Mouse (Mus musculus) kidney, postnatal 0 days (tissue): ENCODE results near the gene Vill. TPM values are rescaled to one million over a fixed set of nuclear protein-coding genes. Genes with fewer than 3 reads are reported as not detected.

Experiments used
- ATAC-seq: fragments of 200-750 bp; cut with Nextera tagmentation; replicated peaks from 2 replicates; pipeline ENCODE4 v1.8.0; 2017; ENCODE audit warnings: low read depth, moderate number of reproducible peaks, moderate TSS enrichment, moderate library complexity; ENCODE audit not compliant: low FRiP score
- DNase-seq: peaks from one replicate; pipeline ENCODE4 v3.0.0-alpha.2; 2016; ENCODE audit warnings: low spot score
- H3K27ac ChIP-seq: fragments of 300-500 bp; sonication (generic); 2 replicates; pipeline ENCODE4 v1.5.1; 2014; ENCODE audit warnings: mild to moderate bottlenecking
- H3K27me3 ChIP-seq: fragments of 300-500 bp; sonication (generic); 2 replicates; pipeline ENCODE4 v1.6.1; 2014; ENCODE audit warnings: low read length, mixed read lengths; ENCODE audit not compliant: insufficient read depth
- H3K36me3 ChIP-seq: fragments of 300-500 bp; sonication (generic); 2 replicates; pipeline ENCODE4 v1.6.1; 2014; ENCODE audit warnings: low read length, mixed read lengths; ENCODE audit not compliant: insufficient read depth
- H3K4me1 ChIP-seq: fragments of 300-500 bp; sonication (generic); replicated peaks from 2 replicates; pipeline ENCODE4 v1.6.1; 2014; ENCODE audit warnings: antibody characterized with exemption, low read length, mixed read lengths; ENCODE audit not compliant: insufficient read depth
- H3K4me2 ChIP-seq: fragments of 300-500 bp; sonication (generic); 2 replicates; pipeline ENCODE4 v1.6.1; 2014; ENCODE audit warnings: mild to moderate bottlenecking, low read length, moderate library complexity, mixed read lengths
- H3K4me3 ChIP-seq: fragments of 300-500 bp; sonication (generic); replicated peaks from 2 replicates; pipeline ENCODE4 v1.5.1; 2014; ENCODE audit warnings: low read depth, low read length
- H3K9ac ChIP-seq: fragments of 300-500 bp; sonication (generic); 2 replicates; pipeline ENCODE4 v1.6.1; 2014; ENCODE audit warnings: low read depth, low read length
- H3K9me3 ChIP-seq: fragments of 300-500 bp; sonication (generic); replicated peaks from 2 replicates; pipeline ENCODE4 v1.6.1; 2016; ENCODE audit warnings: low read length, inconsistent platforms, mixed read lengths
- CTCF ChIP-seq: IDR thresholded peaks from 2 replicates; pipeline ENCODE4 v1.5.1; 2016; ENCODE audit warnings: antibody characterized with exemption, low read depth, mild to moderate bottlenecking, moderate library complexity
- WGBS: fragments of 180-500 bp; shearing (Covaris S2); extraction: QIAGEN DNeasy Blood & Tissue Kit; methylation state at CpG from one replicate; pipeline ENCODE4 v1.1.7; 2014; 5-methylcytosine and 5-hydroxymethylcytosine counted together
- polyA plus RNA-seq: library from polyadenylated mRNA; unstranded; fragments of >200 nt; fragmentation: Nextera tagmentation; extraction: Ambion mirVana; gene quantifications from 2 replicates; pipeline ENCODE4 v1.2.1, GENCODE M21; 2015

Gene Vill
- polyA plus RNA-seq, 1 experiment from 2014 or later = 38.8 TPM

DNA sequence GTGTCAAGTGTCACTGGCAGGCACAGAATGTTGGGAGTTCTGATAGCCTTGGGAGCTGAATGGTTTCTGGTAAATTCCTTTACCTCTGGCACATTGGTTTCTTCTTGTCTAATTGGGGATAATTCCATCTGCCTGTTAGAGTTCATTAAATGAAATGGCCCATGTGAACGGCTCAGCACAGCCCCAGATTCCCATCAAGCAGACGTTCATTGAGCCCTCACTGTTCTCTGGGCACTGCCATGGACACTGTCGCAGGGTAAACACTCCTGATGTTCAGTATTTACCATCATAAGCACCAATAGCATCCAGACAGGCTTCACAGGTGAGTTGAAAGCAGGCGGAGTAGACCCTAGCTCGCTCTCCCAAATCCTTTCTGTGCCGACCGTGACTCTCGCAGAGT, 18.5 kb upstream of the Vill start:
- H3K27me3 ChIP-seq = no peaks in the 10 kb centered on the region
- H3K9me3 ChIP-seq = no peaks in the 10 kb centered on the region
- no peak overlapping the region for H3K4me2 ChIP-seq
- 72% methylated on average over 8 of the region's 8 CpGs for WGBS
- H3K4me3 ChIP-seq = no peak overlapping the region
- no peak for TF ChIP-seq CTCF
- peaks cover 6% of the 10 kb centered on the region; the same call in 1 of the 2 replicates for H3K4me1 ChIP-seq
- no peak for ATAC-seq
- H3K9ac ChIP-seq = no peak overlapping the region
- H3K27ac ChIP-seq = no peak overlapping the region
- peaks cover 23% of the 10 kb centered on the region for H3K36me3 ChIP-seq
- no peak for DNase-seq

DNA sequence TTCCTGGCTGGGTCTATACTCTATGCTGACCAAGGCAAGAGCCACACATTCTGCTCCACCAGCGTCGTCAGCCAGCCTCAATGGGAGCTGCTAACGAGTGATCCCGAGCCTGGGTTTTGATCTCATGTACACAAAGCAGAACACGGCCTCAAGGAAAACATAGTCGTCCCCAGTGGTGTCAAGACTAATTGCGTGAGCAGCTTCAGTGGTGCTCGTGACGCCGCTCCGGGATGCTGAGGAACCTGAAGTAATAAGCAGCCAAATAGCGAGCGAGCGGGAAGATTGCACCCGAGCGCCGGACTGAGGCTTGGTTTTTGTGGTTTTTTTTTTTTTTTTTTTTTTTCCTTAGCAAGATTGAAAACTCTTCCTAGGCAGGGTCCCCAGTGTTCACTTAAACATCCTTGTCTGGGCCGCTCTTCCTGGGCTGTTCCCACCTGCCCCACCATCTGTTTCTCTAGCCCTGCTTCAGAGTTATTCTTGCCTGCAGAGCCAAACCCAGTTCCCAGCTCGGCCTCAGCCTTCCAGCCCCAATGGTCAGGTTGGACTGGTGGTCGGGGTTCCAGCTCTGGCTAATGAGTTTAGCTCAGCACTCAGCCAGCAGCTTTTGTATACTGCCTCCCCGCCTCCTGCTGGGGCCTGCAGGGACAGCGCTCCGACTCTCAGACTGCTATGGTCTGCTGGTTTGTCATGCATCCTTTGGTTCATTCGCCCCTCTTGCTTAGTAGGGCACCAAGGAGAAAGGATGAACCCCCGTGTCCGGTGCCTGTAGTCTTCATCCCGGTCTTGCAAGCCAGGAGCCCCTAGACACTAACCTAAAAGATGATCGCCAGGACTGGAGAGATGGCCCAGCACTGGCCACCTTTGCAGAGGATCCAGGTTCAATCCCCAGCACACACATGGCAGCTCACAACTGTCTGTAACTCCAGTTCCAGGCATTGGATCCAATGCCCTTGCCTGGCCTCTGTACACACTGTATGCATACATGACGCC, 17.6 kb upstream of the Vill start:
- peaks cover 23% of the 10 kb centered on the region for H3K36me3 ChIP-seq
- H3K9me3 ChIP-seq = no peaks in the 10 kb centered on the region

DNA sequence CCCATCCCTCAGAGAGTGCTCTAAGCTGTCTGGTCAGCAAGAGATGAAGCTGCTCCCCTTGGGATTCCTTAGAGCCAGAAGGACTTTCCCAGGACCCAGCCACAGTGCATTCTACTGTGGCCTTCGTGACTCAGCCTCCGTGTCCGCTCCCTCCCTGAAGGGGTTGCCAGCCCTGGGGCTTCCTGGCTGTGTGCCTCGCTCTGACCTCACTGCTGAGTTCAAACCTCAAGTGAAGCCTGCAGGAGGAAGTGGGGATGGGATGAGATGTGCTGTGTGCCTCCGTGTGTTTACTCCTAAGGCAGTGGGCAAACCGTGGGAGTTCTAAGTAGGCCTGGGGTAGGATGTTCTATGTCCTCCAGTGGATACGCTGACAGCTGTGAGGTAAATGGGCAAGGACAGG, 16.7 kb upstream of the Vill start:
- TF ChIP-seq CTCF = no peak
- H3K27me3 ChIP-seq = no peaks in the 10 kb centered on the region
- ATAC-seq = no peak
- no peak overlapping the region for H3K4me3 ChIP-seq
- no peaks in the 10 kb centered on the region for H3K9me3 ChIP-seq
- no peak overlapping the region for H3K9ac ChIP-seq
- no peak overlapping the region for H3K27ac ChIP-seq
- peaks cover 6% of the 10 kb centered on the region; the same call in 1 of the 2 replicates for H3K4me1 ChIP-seq
- no peak for DNase-seq
- WGBS = 48% methylated on average over 7 of the region's 7 CpGs
- no peak overlapping the region for H3K4me2 ChIP-seq
- H3K36me3 ChIP-seq = peaks cover 28% of the 10 kb centered on the region

More for the DNA sequence above, 17.6 kb upstream of the Vill start:
- TF ChIP-seq CTCF = no peak
- no peak overlapping the region for H3K4me3 ChIP-seq
- DNase-seq = no peak
- no peak overlapping the region for H3K4me2 ChIP-seq
- H3K4me1 ChIP-seq = peaks cover 6% of the 10 kb centered on the region; the same call in 1 of the 2 replicates
- 74% methylated on average over 29 of the region's 29 CpGs for WGBS
- no peaks in the 10 kb centered on the region for H3K27me3 ChIP-seq
- no peak overlapping the region for H3K27ac ChIP-seq
- H3K9ac ChIP-seq = no peak overlapping the region
- no peak for ATAC-seq

DNA sequence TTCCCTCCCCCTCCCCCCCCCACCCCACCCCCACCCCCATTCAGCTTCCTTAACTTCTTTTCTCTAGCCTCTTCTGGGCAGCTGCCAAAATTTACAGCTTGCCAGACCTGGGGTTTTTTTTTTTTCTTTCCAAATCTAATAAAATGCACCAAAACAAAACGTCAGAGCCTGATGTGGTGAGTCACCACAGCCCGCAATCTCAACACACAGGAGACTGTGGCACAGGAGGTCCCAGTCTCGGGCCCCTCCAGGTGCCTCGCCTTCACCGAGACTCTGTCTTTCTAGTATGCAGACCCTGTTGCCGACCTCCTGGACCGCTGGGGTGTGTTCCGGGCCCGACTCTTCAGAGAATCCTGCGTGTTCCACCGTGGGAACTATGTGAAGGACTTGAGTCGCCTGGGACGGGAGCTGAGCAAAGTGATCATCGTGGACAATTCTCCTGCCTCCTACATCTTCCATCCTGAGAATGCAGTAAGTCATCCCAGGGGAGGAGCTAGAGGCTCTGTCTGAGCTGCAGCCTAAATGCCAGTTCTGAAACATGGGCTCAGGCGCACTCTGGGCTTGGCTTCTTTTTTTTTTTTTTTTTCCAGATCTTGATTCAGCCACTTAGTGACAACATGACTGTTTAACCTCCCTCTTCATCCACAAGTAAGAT, 15.4 kb upstream of the Vill start:
- Histone ChIP-seq H3K4me1 (peaks cover 3% of the 10 kb centered on the region; the same call in 1 of the 2 replicates), H3K9ac (no peak overlapping the region), H3K4me3 (no peak overlapping the region), H3K36me3 (peaks cover 31% of the 10 kb centered on the region), H3K27ac (peak overlapping the region; percentile 25; the same call in 1 of the 2 replicates), H3K4me2 (no peak overlapping the region), H3K27me3 (no peaks in the 10 kb centered on the region), H3K9me3 (no peaks in the 10 kb centered on the region)
- TF ChIP-seq CTCF = no peak
- DNase-seq (peak; percentile 41), ATAC-seq (no peak)
- WGBS = 66% methylated on average over 15 of the region's 15 CpGs

DNA sequence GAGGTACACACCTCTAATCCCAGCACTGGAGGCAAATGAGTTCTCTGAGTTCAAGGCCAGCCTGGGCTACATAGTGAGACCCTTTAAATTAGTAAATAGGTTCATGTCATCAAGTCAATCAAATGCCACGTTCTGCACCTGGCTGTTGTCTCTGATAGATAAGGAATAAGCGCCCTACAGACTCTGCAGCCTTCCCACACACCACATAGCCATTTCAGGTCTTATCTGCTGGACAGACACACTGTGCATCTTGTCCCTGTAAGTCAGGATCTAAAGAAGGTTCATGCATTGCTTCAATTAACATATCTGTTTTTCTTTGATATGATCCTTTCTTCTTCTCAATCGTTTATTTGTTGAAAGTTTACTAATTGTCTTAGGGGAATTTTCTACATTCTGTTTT, 14.0 kb upstream of the Vill start:
- no peaks in the 10 kb centered on the region for H3K27me3 ChIP-seq
- H3K9me3 ChIP-seq = no peaks in the 10 kb centered on the region
- no peak overlapping the region for H3K27ac ChIP-seq
- WGBS = 91% methylated on average over 3 of the region's 3 CpGs
- no peak overlapping the region for H3K4me2 ChIP-seq
- DNase-seq = no peak
- no peak overlapping the region for H3K4me3 ChIP-seq
- H3K4me1 ChIP-seq = 0 out of 2 replicates have a peak, but pooled peaks cover 2% of the 10 kb centered on the region
- no peak for ATAC-seq
- TF ChIP-seq CTCF = no peak
- H3K9ac ChIP-seq = no peak overlapping the region
- peaks cover 29% of the 10 kb centered on the region for H3K36me3 ChIP-seq

DNA sequence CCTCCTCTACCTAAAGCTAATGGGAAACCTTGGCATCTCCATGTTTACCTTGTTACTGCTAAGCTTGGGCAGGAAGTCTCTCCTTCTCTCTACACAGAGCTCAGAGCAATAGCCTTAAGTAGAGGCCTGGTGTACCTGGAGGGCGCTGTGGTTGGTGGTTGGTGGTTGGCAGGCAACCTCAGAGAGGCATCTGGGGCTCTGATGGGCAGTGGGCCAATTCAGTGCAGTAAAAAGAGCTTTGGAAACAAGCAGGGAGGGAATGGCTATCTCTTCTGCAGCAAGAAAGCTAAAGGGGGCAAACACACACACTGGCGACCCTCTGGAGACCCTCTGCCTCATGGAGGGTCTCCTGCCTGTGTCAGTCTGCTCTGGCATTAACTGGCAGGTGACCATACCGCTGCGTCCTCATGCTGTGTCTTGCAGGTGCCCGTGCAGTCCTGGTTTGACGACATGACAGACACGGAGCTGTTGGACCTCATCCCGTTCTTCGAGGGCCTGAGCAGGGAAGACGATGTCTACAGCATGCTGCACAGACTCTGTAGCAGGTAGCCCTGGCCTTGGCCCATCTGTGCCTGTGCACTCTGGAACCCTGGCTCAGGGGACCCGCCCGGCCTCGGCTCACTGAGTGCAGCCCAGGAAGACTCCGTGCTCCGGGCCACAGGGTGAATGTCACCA, 12.3 kb upstream of the Vill start:
- WGBS = 88% methylated on average over 15 of the region's 15 CpGs

More for the DNA sequence above, 12.3 kb upstream of the Vill start:
- 0 out of 2 replicates have a peak, but pooled peaks cover 2% of the 10 kb centered on the region for H3K4me1 ChIP-seq
- no peaks in the 10 kb centered on the region for H3K27me3 ChIP-seq
- H3K4me3 ChIP-seq = no peak overlapping the region
- DNase-seq (no peak), ATAC-seq (no peak)
- no peak overlapping the region for H3K27ac ChIP-seq
- no peak for TF ChIP-seq CTCF
- H3K9me3 ChIP-seq = no peaks in the 10 kb centered on the region
- no peak overlapping the region for H3K4me2 ChIP-seq
- H3K36me3 ChIP-seq = peaks cover 27% of the 10 kb centered on the region
- no peak overlapping the region for H3K9ac ChIP-seq
